Mouse (Mus musculus) brain, embryonic 14.5 days (tissue): Measurements from ENCODE around the gene Col4a1. TPM values are rescaled to one million over a fixed set of nuclear protein-coding genes. Genes with fewer than 3 reads are reported as not detected.

ENCODE experiments used
- DNase-seq: peaks from one replicate; pipeline ENCODE4 v3.0.0-alpha.2; 2011; ENCODE audit warnings: low read depth
- CTCF ChIP-seq: fragments of 200-500 bp; IDR thresholded peaks from 2 replicates; pipeline ENCODE4 v1.5.1; 2012; ENCODE audit warnings: inconsistent platforms, mild to moderate bottlenecking, moderate library complexity, borderline replicate concordance; ENCODE audit not compliant: insufficient read depth, insufficient read length; ENCODE audit errors: extremely low read depth
- POLR2A ChIP-seq: fragments of 200-500 bp; IDR thresholded peaks from 2 replicates; pipeline ENCODE4 v1.6.1; 2012; ENCODE audit warnings: mild to moderate bottlenecking, inconsistent platforms, borderline replicate concordance; ENCODE audit not compliant: poor library complexity, insufficient read depth, insufficient read length, severe bottlenecking; ENCODE audit errors: extremely low read depth
- polyA plus RNA-seq: library from polyadenylated mRNA; depleted of rRNA; stranded (reverse); fragments of >200 nt; gene quantifications from 2 replicates; pipeline ENCODE4 v1.2.3, GENCODE M21; 2012

Gene Col4a1
- polyA plus RNA-seq, 1 experiment = 191 TPM

GRCm38 (mm10) chr8:11288286-11288685 is 24.3 kb downstream of the Col4a1 start:
- DNase-seq = no peak
- TF ChIP-seq POLR2A (no peak), CTCF (no peak)

DNA sequence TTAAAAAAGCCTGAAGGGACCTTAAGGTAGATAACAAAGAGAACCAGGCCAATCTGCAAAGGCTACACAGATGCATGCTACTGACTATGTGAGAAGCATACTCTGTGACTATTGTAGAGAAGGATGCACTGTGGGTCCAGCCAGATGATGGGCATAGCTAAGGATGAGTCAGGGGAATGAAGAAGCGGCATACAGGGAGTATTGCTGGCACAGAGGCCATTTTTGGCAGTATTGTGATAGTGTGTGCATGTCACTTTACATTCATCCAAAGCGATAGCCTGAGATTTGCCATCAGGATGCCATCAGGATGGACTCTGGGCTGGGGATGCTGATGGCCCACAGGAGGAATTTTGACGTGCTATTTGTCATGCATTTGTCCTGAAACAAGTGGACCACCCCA is 25.5 kb downstream of the Col4a1 start:
- TF ChIP-seq CTCF (no peak), POLR2A (no peak)
- no peak for DNase-seq

DNA sequence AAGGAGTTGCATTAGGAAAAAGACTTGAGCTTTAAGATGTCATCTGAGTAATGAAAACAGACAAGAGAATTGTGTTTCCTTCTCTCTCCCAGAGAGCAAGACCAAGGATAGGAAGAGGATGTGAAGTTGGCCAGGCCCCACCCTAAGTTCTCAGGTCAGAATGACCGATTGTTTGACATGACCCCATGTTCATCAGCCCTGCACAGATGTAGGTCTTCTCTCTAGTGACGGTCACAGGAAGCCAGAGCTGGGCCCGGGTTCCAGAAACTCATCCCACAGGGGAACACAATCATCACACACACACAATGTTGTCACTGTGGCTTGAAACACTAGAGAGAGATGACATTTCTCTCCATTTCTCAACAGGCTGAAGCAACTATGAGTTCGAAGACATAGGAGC is 27.2 kb downstream of the Col4a1 start:
- DNase-seq = no peak
- TF ChIP-seq CTCF = no peak
- TF ChIP-seq POLR2A = no peak

- TF ChIP-seq POLR2A (no peak), CTCF (no peak)
- DNase-seq = peak; percentile 52
These were observed 29.4 kb downstream of the Col4a1 start for GRCm38 (mm10) chr8:11283217-11283616.

DNA sequence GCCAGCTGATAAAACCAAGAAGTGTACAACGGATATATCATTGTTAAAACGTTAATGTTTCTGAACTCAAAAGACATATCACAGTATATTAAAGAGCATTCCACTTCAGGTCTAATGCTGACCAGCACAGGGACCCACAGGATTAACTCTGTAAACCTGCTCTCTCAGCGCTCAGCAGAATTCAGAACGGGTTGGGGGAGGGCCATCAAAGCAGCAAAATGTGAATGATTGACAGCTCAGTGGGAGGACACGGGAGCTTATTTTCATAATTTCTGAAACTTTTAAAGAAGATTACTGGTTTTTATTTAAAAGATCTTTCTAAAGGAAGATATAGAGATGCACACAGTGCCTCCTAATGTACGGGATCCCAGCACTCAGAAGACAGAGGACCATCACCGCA is 29.9 kb downstream of the Col4a1 start:
- TF ChIP-seq POLR2A (no peak), CTCF (no peak)
- DNase-seq = no peak

GRCm38 (mm10) chr8:11282139-11282538 is 30.5 kb downstream of the Col4a1 start:
- TF ChIP-seq POLR2A (no peak), CTCF (no peak)
- no peak for DNase-seq

DNA sequence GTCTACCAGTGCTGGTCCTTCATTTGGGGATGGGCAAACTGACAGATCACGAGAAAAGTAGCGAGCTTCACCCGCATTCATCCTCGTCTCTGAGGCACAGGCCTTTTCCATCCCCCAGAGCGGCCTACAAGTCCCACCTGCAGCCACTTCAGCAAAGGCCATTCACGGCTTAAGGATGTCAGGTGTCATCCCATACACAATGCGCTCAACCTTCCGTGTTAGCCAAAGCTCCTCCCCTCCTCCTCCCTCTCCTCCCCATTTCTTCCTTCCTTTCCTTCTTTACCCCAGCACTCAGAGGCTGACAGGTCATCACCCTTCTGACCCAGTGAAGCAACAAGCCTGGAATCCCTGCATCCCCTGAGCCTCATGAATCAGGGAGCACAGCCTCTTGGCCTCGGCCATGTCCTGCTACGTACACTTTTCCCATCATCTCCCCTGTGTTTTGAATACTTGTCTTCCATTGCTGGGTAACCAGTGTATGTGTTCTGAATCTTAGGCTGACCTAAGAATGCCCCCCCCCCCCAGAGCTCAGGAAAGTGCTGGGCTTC is 31.8 kb downstream of the Col4a1 start:
- TF ChIP-seq POLR2A (no peak), CTCF (no peak)
- no peak for DNase-seq

GRCm38 (mm10) chr8:11279296-11279826 is 33.3 kb downstream of the Col4a1 start:
- peak; percentile 24 for DNase-seq
- TF ChIP-seq POLR2A = no peak
- no peak for TF ChIP-seq CTCF

DNA sequence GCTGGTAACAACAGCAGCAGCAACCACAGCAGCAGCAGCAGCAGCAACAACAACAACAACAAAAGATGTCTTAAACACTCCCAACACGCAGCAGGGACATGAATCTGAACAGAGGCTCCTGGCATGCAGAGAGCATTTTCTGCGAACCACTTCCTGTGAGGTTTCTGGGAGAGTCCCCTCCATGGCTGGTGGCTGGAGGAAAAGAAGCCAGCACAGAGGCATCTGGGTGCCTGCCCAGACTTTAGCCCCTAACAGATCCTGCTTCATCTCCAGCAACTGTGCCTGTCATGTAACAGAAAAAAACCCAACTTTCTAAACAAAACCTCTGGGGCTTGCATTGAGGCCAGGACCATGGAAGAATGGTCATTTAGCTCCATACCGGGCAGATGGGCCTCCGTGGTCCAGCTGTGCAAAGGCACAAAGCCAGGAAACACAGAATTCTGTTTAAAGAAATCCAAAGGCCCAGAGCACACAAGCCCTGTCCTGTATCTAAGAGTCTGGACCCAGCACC is 34.5 kb downstream of the Col4a1 start:
- TF ChIP-seq POLR2A (no peak), CTCF (no peak)

GRCm38 (mm10) chr8:11277602-11278051 is 35.0 kb downstream of the Col4a1 start:
- DNase-seq = no peak
- TF ChIP-seq CTCF = no peak
- no peak for TF ChIP-seq POLR2A

More for the DNA sequence above, 34.5 kb downstream of the Col4a1 start:
- DNase-seq = no peak

GRCm38 (mm10) chr8:11276286-11276685 is 36.3 kb downstream of the Col4a1 start:
- no peak for TF ChIP-seq CTCF
- no peak for DNase-seq

- no peak for DNase-seq
- TF ChIP-seq POLR2A (no peak), CTCF (no peak)
These were observed 38.2 kb downstream of the Col4a1 start for GRCm38 (mm10) chr8:11274415-11274814.

- no peak for DNase-seq
- TF ChIP-seq CTCF (no peak), POLR2A (no peak)
These were observed 39.0 kb downstream of the Col4a1 start for GRCm38 (mm10) chr8:11273506-11274158.

DNA sequence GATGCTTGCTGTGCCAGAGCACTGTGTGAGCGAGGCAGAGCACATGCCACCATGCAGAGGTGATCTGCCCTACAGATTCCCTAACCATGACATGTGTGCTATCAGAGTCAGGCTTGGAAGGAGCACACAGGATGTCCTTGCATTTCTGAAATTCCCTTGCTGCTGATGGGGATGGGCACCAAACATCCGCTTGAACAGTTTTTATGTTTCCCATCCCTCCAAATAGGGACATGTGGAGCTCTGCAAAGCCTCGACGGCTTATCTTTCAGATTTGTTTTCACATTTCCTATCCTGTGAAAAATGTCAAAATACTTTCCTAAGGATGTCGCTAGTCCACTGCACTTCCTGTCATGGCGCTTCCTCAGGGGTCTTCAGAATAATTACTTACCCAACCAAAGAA is 40.4 kb downstream of the Col4a1 start:
- no peak for DNase-seq
- no peak for TF ChIP-seq CTCF
- TF ChIP-seq POLR2A = no peak
